Mouse (Mus musculus): ENCODE measurements at regions not wholly inside any gene's neighbourhood (a gene's known extent, or its start where the extent isn't known, plus 50 kb on each side); places are given as distances from the start of the nearest gene placed in this dataset.

- TF ChIP-seq POLR2A (IDR thresholded peaks at IDR 0.05; ENCODE audit: control insufficient read depth in 1 of 2, insufficient read depth in 1 of 2, low read depth in 1 of 2, low read length in 2 of 2, poor library complexity in 1 of 2) (no peak), CHD1 (IDR thresholded peaks at IDR 0.05; ENCODE audit: low read depth, low read length) (no peak), GABPA (IDR thresholded peaks at IDR 0.05; ENCODE audit: low read depth, low read length) (no peak), CHD2 (IDR thresholded peaks at IDR 0.05; ENCODE audit: low read length) (no peak)
Measured at GRCm38 (mm10) chr2:122887111-122887510, 122.1 kb downstream of the Sqor start.

Measured in MEL (cell line).